Mouse (Mus musculus) common myeloid progenitor, adult 5-6 weeks (primary cell): ENCODE data around the gene Cdon. TPM values are rescaled to one million over a fixed set of nuclear protein-coding genes. Genes with fewer than 3 reads are reported as not detected.
A peak's percentile ranks its signal among the peaks of the same experiment; 100 is the strongest.

Experiments used
- ATAC-seq: replicated peaks from 2 replicates; pipeline ENCODE4 v1.8.0; 2016; ENCODE audit warnings: low read depth, mild to moderate bottlenecking, moderate TSS enrichment, inconsistent platforms; ENCODE audit not compliant: poor library complexity, severe bottlenecking
- total RNA-seq: library from RNA; stranded (forward); fragments of 200-1000, 187-1606 nt; gene quantifications from 2 replicates; pipeline ENCODE4 v1.2.3, GENCODE M21; 2017

Cdon gene
- total RNA-seq, 1 experiment from 2014 or later, result 1.4 TPM

DNA sequence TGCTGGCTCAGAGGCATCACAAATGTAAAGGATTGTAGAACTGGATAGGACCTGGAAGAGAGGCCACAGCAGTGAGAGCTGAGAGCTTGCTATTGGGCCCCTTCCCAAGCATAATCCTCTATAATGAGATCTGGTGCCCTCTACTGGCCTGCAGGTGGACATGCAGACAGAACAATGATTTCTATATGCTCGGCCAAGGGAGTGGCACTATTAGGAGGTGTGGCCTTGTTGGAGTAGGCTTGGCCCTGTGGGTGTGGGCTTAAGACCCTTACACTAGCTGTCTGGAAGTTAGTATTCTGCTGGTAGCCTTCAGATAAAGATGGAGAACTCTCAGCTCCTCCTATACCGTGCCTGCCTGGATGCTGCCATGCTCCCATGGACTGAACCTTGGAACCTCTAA lies 114.2 kb downstream of the Cdon start:
- peak; percentile 98 for ATAC-seq

DNA sequence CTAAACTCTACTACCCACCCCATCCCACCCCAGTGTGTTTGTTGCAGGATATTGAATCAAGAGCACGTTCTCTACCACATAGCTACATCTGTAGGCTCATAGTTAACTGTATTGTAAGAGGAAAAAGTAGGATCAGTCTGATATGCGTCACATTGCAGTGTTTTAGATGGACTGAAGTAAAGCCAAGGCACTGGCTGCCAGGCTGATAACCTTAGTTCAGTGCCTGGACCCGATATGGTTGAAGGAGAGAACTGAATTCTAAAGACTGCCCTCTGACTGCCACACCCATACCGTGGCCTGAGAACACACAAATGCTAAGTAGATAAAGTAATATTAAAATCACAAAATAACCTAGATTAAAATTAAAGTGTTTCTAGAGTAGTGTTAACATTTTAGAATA lies 114.9 kb downstream of the Cdon start:
- ATAC-seq, result no peak

DNA sequence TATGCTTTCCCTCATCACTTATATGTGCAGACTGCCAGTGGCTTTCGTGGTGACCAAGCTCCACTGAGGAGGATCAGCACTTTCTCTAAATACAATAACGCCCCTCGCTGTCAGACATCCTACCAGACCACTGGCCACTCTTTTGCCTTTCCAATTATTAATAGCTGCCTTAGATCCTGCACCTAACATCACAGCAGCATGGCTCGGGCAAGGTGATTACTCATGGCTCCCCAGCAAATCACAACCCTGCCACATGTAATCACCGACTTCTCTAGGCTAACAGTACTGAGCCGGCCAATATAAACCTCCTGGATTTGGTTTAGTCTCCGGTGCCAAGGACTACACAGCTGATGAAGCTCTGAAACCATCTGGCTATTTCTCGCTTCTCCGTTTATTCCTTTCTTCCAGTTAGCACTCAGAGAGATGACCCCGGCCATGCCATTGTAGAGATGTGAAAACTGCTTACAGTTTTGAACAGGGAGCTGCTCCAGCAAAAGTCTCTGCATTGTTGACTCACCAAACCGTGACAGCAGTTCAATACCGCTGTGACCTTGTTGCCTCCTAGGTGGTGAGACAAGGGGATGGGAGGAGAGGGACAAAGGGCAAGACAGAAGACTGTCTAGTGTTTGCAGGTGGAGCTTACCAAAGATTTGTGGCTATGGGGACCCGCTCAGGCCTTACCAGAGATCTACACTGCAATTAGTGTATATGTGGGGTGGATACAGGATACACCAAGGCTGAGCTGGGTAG lies 118.2 kb downstream of the Cdon start:
- no peak for ATAC-seq

DNA sequence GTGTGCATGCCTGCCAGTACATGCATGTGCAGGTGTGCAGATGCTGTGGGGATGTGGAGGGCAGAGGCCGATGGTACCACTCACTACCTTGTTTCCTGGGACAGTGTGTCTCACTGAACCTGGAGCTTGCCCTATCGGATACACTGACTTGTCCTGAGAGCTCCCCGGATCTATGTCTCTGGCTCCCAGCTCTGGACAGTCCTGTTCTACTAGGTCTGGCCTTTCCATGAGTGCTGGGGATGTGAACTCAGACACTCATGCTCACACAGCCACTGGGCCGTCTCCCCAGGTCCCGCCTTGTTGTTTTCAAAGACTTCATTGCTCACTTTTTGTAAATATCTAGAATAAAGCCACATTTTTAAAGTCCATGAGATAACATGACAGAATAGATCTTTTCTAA lies 120.1 kb downstream of the Cdon start:
- no peak for ATAC-seq

DNA sequence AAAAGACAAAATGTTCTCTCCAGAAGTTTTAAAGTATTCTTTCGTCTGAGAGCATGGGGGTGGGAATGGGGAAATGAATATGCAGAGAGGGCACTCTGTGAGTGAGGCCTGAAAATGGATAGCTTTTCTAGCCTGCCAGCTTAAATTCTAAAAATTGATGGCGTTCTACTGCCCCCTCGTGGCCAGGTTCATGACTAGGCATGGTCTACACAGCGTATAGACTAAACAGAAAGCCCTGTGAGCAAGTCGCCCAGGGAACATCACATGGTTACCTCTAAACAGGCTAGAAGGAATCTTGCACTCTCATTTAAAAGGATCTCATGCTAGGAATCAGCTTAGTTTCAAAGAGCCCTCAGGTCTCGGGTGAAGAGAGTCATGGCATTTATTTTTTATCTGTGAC lies 120.6 kb downstream of the Cdon start:
- ATAC-seq, result peak; percentile 74

DNA sequence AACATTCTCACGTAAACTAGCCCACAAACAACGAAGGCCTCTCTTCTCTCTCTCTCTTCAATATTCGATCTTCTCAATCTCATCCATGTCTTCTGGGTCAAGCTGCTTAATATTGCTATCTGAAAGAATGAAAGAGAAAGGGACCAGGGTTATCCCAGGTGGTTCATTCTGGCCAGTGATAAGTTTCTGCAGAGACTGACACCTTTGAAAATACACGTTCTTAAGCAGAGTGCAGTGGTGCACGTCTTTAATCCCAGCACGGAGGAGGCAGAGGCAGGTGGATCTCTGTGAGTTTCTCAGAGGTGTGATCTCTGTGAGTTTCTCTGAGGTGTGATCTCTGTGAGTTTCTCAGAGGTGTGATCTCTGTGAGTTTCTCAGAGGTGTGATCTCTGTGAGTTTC lies 121.0 kb downstream of the Cdon start:
- no peak for ATAC-seq

DNA sequence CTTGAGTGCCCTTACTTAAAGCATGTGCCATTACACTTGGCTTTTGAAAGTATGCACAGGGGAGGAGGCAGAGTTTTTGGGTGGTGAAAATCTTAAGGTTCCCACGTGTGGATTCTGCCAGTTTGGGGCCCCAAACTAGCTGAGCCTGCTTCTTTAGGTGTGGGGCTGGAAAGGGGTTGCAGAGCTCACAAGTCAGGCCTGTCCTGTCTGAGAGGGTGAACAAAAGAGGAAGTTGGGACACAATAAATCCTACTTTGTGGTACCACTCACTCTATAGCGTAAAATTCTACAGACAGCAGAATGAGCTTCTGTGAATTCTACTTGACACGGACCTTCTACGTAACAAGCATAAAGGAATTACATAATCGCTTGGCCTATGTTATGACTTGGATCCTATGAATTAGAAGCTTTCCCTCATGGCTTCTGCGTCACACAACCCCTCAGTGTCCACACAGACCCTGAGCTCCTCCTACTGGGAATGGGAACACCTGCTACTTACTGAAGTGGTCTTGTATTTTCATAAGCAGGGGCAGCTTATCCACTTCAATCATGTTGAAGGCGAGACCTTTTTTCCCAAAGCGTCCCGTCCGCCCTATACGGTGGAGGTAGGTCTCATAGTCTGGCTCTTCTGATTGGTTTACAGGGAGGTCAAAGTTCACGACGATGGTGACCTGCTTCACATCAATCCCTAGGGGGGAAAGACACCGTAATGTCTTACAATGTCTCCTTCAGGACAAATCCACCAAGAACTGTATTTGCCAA lies 122.4 kb downstream of the Cdon start:
- ATAC-seq, result peak; percentile 41; the same call in 1 of the 2 replicates

DNA sequence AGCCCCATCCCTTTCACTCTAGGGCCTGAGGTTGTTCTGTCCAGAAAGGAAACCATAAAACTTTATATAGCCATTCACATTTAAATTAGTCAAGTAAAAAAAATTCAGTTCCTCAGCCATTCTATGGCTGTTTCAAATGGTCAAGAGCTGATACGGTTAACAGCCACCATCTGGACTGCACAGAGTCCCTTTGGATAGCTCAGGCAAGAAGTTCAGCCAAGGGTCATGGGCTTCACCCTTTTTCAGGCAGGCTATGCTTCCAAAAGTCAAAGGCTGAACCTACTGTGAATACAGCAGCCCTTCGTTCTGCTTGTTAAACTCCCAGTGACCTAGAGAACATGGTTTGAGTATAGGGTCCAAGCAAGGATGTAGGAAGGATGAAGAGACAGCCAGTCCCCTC lies 123.7 kb downstream of the Cdon start:
- no peak for ATAC-seq

DNA sequence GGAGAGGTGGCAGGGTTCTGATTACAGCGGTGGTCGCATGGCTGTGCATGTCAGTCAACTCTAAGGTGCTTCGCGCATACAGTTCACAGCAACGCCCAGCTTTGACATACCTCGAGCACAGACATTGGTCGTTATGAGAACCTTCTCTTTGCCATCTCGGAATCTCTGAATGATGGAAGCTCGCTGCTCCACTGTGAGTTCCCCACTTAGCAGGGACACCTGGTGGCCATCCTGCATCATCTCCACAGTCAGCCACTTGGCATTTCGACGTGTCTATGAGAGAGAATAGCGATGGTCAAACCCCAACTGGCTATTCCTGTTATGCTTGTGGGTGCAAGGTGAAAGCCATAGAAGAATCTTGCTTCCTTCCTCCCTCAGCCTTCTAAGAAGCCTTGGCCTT lies 124.8 kb downstream of the Cdon start:
- no peak for ATAC-seq

DNA sequence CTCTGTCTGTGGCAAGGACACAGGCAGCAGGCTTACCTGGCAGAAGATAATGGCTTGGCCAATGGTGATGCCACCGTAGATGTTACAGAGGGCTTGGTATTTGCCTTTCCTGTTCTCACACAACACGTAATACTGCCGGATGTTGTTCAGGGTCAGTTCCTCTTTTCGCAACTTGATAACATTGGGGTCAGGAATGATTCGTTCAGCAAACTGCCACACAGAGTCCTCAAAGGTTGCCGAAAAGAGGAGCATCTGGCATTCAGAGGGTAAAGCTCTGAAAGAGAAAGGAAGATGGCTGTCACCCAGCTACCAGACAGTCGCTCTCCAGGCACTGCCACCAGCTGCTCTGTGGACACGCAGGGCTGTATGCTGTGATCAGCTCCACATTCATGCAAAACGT lies 125.8 kb downstream of the Cdon start:
- ATAC-seq, result peak; percentile 90

DNA sequence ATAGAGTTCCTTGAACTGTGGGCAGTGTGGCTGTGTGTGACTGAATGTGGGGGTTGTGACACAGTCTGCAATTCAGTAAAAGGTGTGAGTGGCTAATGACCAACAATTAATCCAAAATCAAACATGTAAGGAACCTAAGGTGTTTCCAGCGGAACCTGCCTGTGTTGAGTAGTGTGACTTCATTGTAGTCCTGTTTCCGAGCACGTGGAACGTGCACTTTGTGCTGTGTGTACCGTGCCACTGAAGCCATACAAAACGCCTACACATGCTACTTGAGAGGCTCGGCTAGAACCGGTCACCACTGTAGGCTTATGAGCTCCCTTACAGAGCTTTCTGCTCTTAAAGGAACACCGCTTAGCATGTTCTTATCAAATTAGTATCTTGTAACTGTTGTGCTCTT lies 127.5 kb downstream of the Cdon start:
- no peak for ATAC-seq

DNA sequence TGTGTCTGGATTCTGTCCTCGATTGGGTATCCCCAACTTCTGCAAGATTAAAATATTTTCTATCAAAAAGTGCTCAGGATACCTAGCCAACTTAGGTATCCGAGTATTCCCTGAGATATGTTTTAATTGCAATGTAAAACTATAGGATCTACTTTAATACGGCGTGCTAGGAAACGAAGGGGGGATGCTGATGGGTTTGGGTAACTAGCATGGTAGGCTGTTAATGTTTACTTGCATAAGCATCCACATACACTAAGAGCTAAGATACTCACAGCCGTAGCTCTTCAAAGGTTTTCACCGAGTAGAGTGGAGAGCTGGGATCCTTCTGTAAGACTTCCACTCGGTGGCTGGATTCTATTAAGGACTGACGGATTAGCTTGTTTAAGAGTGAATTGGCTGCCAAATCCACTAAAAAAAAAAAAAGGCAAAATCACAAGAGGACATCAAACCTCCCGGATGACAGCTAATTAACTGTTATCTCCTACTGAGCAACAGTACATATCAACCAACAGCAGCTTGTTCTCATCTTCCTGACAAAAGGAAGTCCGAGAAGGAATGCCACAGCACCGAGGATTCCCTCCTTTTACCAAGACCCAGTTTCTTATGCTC lies 135.7 kb downstream of the Cdon start:
- ATAC-seq, result no peak

Other genes with a start within 250 kb of the Cdon start
- gene Dcps, start 245.1 kb upstream of the Cdon start, total RNA-seq, result 64.0 and 71.4 TPM in 2 replicates
- gene Srpr, start 221.0 kb upstream of the Cdon start, total RNA-seq, result 72.6 and 94.0 TPM in 2 replicates
- gene Tirap, start 220.8 kb upstream of the Cdon start, total RNA-seq, result 3.2 and 29.8 TPM in 2 replicates
- gene Foxred1, start 210.1 kb upstream of the Cdon start, total RNA-seq, result 31.4 and 50.0 TPM in 2 replicates
- gene Fam118b, start 153.3 kb upstream of the Cdon start, total RNA-seq, result 14.6 and 15.7 TPM in 2 replicates
- gene Rpusd4, start 153.3 kb upstream of the Cdon start, total RNA-seq, result 19.1 and 24.0 TPM in 2 replicates
- gene Gm1113, start 97.1 kb downstream of the Cdon start, total RNA-seq, result not detected in 2 replicates
- 0.05 and 0.49 TPM in 2 replicates for gene Ddx25, start 137.4 kb downstream of the Cdon start, total RNA-seq
- gene Pus3, start 137.5 kb downstream of the Cdon start, total RNA-seq, result 36.8 and 45.9 TPM in 2 replicates
- 0.82 TPM in 1 of 2 replicates, not detected in the other for gene Pate2, start 149.2 kb downstream of the Cdon start, total RNA-seq
- gene Hyls1, start 149.3 kb downstream of the Cdon start, total RNA-seq, result 12.2 and 16.4 TPM in 2 replicates
- not detected in 2 replicates for gene Pate4, start 190.8 kb downstream of the Cdon start, total RNA-seq
- not detected in 2 replicates for gene Pate3, start 227.1 kb downstream of the Cdon start, total RNA-seq